Mouse (Mus musculus) hindbrain, embryonic 14.5 days (tissue): ENCODE data around the gene Rrp12. TPM values are rescaled to one million over a fixed set of nuclear protein-coding genes. Genes with fewer than 3 reads are reported as not detected.

Source experiments
- ATAC-seq: fragments of 200-750 bp; cut with Nextera tagmentation; 2 replicates; pipeline ENCODE4 v1.8.0; 2017; ENCODE audit warnings: moderate number of reproducible peaks, mild to moderate bottlenecking, moderate TSS enrichment, moderate library complexity; ENCODE audit not compliant: low FRiP score
- DNase-seq: peaks from one replicate; pipeline ENCODE4 v3.0.0-alpha.2; 2015; ENCODE audit warnings: low spot score
- H3K27ac ChIP-seq: fragments of 300-500 bp; sonication (generic); 2 replicates; pipeline ENCODE4 v1.5.1; 2014; ENCODE audit warnings: mild to moderate bottlenecking, moderate library complexity
- H3K27me3 ChIP-seq: fragments of 300-500 bp; sonication (generic); 2 replicates; pipeline ENCODE4 v1.6.1; 2014; ENCODE audit warnings: mild to moderate bottlenecking, low read length, mixed read lengths; ENCODE audit not compliant: control insufficient read depth, insufficient read depth
- H3K36me3 ChIP-seq: fragments of 300-500 bp; sonication (generic); replicated peaks from 2 replicates; pipeline ENCODE4 v1.6.1; 2014; ENCODE audit not compliant: control insufficient read depth, insufficient read depth
- H3K4me1 ChIP-seq: fragments of 300-500 bp; sonication (generic); replicated peaks from 2 replicates; pipeline ENCODE4 v1.6.1; 2014; ENCODE audit warnings: antibody characterized with exemption, low read length, mixed read lengths; ENCODE audit not compliant: control insufficient read depth, insufficient read depth
- H3K4me2 ChIP-seq: fragments of 300-500 bp; sonication (generic); replicated peaks from 2 replicates; pipeline ENCODE4 v1.6.1; 2014; ENCODE audit warnings: mild to moderate bottlenecking, moderate library complexity
- H3K4me3 ChIP-seq: fragments of 300-500 bp; sonication (generic); replicated peaks from 2 replicates; pipeline ENCODE4 v1.5.1; 2014; ENCODE audit warnings: mild to moderate bottlenecking, low read length
- H3K9ac ChIP-seq: fragments of 300-500 bp; sonication (generic); 2 replicates; pipeline ENCODE4 v1.6.1; 2014
- H3K9me3 ChIP-seq: fragments of 300-500 bp; sonication (generic); 2 replicates; pipeline ENCODE4 v1.6.1; 2016; ENCODE audit warnings: low read length; ENCODE audit not compliant: control insufficient read depth
- WGBS: fragments of 180-500 bp; shearing (Covaris S2); extraction: QIAGEN DNeasy Blood & Tissue Kit; methylation state at CpG from one replicate; pipeline ENCODE4 v1.1.7; 2014; 5-methylcytosine and 5-hydroxymethylcytosine counted together
- polyA plus RNA-seq: library from polyadenylated mRNA; unstranded; fragments of >200 nt; fragmentation: Nextera tagmentation; extraction: Ambion mirVana; gene quantifications from 2 replicates; pipeline ENCODE4 v1.2.1, GENCODE M21; 2014

Rrp12 gene
- polyA plus RNA-seq, 1 experiment from 2014 or later: 13.2 TPM

- Histone ChIP-seq H3K27me3 (no peaks in the 10 kb centered on the region), H3K4me3 (no peak overlapping the region), H3K4me2 (no peak overlapping the region), H3K9ac (no peak overlapping the region), H3K4me1 (peaks cover 3% of the 10 kb centered on the region), H3K9me3 (no peaks in the 10 kb centered on the region), H3K36me3 (no peaks in the 10 kb centered on the region), H3K27ac (no peak overlapping the region)
- 82% methylated on average over 2 of the region's 3 CpGs for WGBS
- DNase-seq (no peak), ATAC-seq (no peak)
Measured at GRCm38 (mm10) chr19:41826529-41826928, 69.4 kb downstream of the Rrp12 start.

- Histone ChIP-seq H3K36me3 (no peaks in the 10 kb centered on the region), H3K4me1 (no peaks in the 10 kb centered on the region; the same call in 1 of the 2 replicates), H3K27me3 (no peaks in the 10 kb centered on the region), H3K9ac (no peak overlapping the region), H3K9me3 (no peaks in the 10 kb centered on the region), H3K4me3 (no peak overlapping the region), H3K27ac (no peak overlapping the region), H3K4me2 (no peak overlapping the region)
- WGBS: 86% methylated on average over 5 of the region's 5 CpGs
- DNase-seq (no peak), ATAC-seq (no peak)
Measured at GRCm38 (mm10) chr19:41824950-41825349, 71.0 kb downstream of the Rrp12 start.

GRCm38 (mm10) chr19:41822589-41822988 lies 73.4 kb downstream of the Rrp12 start:
- H3K9ac ChIP-seq: no peak overlapping the region
- H3K36me3 ChIP-seq: no peaks in the 10 kb centered on the region
- WGBS: 95% methylated on average over 1 of the region's 1 CpGs
- H3K27ac ChIP-seq: no peak overlapping the region
- H3K4me2 ChIP-seq: no peak overlapping the region
- ATAC-seq (no peak), DNase-seq (no peak)
- no peak overlapping the region for H3K4me3 ChIP-seq
- no peaks in the 10 kb centered on the region for H3K9me3 ChIP-seq
- no peaks in the 10 kb centered on the region for H3K27me3 ChIP-seq
- no peaks in the 10 kb centered on the region; the same call in 1 of the 2 replicates for H3K4me1 ChIP-seq

GRCm38 (mm10) chr19:41821436-41821835 lies 74.5 kb downstream of the Rrp12 start:
- Histone ChIP-seq H3K36me3 (no peaks in the 10 kb centered on the region), H3K9me3 (no peaks in the 10 kb centered on the region), H3K27me3 (no peaks in the 10 kb centered on the region), H3K4me2 (no peak overlapping the region), H3K4me3 (no peak overlapping the region), H3K27ac (no peak overlapping the region), H3K4me1 (no peaks in the 10 kb centered on the region; the same call in 1 of the 2 replicates), H3K9ac (no peak overlapping the region)
- ATAC-seq (no peak), DNase-seq (no peak)
- WGBS: 12% methylated on average over 5 of the region's 5 CpGs

- Histone ChIP-seq H3K36me3 (no peaks in the 10 kb centered on the region), H3K4me2 (no peak overlapping the region), H3K9me3 (no peaks in the 10 kb centered on the region), H3K9ac (no peak overlapping the region), H3K4me1 (no peaks in the 10 kb centered on the region; the same call in 1 of the 2 replicates), H3K27me3 (no peaks in the 10 kb centered on the region), H3K27ac (no peak overlapping the region), H3K4me3 (no peak overlapping the region)
- DNase-seq (no peak), ATAC-seq (no peak)
- WGBS: 85% methylated on average over 4 of the region's 4 CpGs
Measured at GRCm38 (mm10) chr19:41818749-41819148, 77.2 kb downstream of the Rrp12 start.

- no peak for DNase-seq
- Histone ChIP-seq H3K9ac (no peak overlapping the region), H3K4me2 (no peak overlapping the region), H3K27ac (no peak overlapping the region), H3K36me3 (no peaks in the 10 kb centered on the region), H3K4me3 (no peak overlapping the region), H3K4me1 (no peaks in the 10 kb centered on the region; the same call in 1 of the 2 replicates), H3K27me3 (no peaks in the 10 kb centered on the region), H3K9me3 (no peaks in the 10 kb centered on the region)
- no peak for ATAC-seq
- 67% methylated on average over 10 of the region's 10 CpGs for WGBS
Measured at GRCm38 (mm10) chr19:41817325-41817724, 78.6 kb downstream of the Rrp12 start.

- no peak overlapping the region for H3K4me2 ChIP-seq
- whole genome bisulfite sequencing: 67% methylated on average over 5 of the region's 5 CpGs
- H3K27me3 ChIP-seq: no peaks in the 10 kb centered on the region
- DNase-seq: no peak
- no peaks in the 10 kb centered on the region for H3K9me3 ChIP-seq
- no peak for ATAC-seq
- no peak overlapping the region for H3K4me3 ChIP-seq
- no peaks in the 10 kb centered on the region for H3K36me3 ChIP-seq
- no peak overlapping the region for H3K27ac ChIP-seq
- H3K4me1 ChIP-seq: no peaks in the 10 kb centered on the region; the same call in 1 of the 2 replicates
- no peak overlapping the region for H3K9ac ChIP-seq
Measured at GRCm38 (mm10) chr19:41816915-41817314, 79.1 kb downstream of the Rrp12 start.

- Histone ChIP-seq H3K9me3 (no peaks in the 10 kb centered on the region), H3K9ac (no peak overlapping the region), H3K4me2 (no peak overlapping the region), H3K4me1 (no peaks in the 10 kb centered on the region; the same call in 1 of the 2 replicates), H3K4me3 (no peak overlapping the region), H3K27ac (no peak overlapping the region), H3K27me3 (no peaks in the 10 kb centered on the region), H3K36me3 (no peaks in the 10 kb centered on the region)
- no peak for ATAC-seq
- WGBS: 80% methylated on average over 5 of the region's 5 CpGs
- no peak for DNase-seq
Measured at GRCm38 (mm10) chr19:41816410-41816809, 79.6 kb downstream of the Rrp12 start.

- Histone ChIP-seq H3K27me3 (no peaks in the 10 kb centered on the region), H3K4me1 (no peaks in the 10 kb centered on the region), H3K27ac (no peak overlapping the region), H3K4me2 (no peak overlapping the region), H3K9ac (no peak overlapping the region), H3K36me3 (no peaks in the 10 kb centered on the region), H3K9me3 (no peaks in the 10 kb centered on the region), H3K4me3 (no peak overlapping the region)
- 95% methylated on average over 4 of the region's 4 CpGs for WGBS
- no peak for ATAC-seq
- no peak for DNase-seq
Measured at GRCm38 (mm10) chr19:41813374-41813773, 82.6 kb downstream of the Rrp12 start.
